Mouse (Mus musculus) kidney, adult 2 months (tissue): ENCODE results near the gene Atp5b. TPM values are rescaled to one million over a fixed set of nuclear protein-coding genes. Genes with fewer than 3 reads are reported as not detected.
A peak's percentile ranks its signal among the peaks of the same experiment; 100 is the strongest.

Source experiments
- DNase-seq: peaks from one replicate; pipeline ENCODE4 v3.0.0; 2021
- H3K27ac ChIP-seq: fragments of 200-500 bp; 2 replicates; pipeline ENCODE4 v1.5.1; 2012; ENCODE audit warnings: low read depth, low read length, control low read depth, inconsistent platforms; ENCODE audit not compliant: insufficient read depth
- H3K27me3 ChIP-seq: fragments of 200-500 bp; replicated peaks from 2 replicates; pipeline ENCODE4 v1.6.1; 2012; ENCODE audit warnings: mild to moderate bottlenecking, moderate library complexity, low read length, inconsistent platforms; ENCODE audit not compliant: control insufficient read depth, insufficient read depth
- H3K36me3 ChIP-seq: fragments of 200-500 bp; 2 replicates; pipeline ENCODE4 v1.6.1; 2012; ENCODE audit warnings: mild to moderate bottlenecking, moderate library complexity, low read length, inconsistent platforms; ENCODE audit not compliant: control insufficient read depth, insufficient read depth
- H3K4me1 ChIP-seq: fragments of 200-500 bp; 2 replicates; pipeline ENCODE4 v1.6.1; 2011; ENCODE audit warnings: low read length; ENCODE audit not compliant: control insufficient read depth, insufficient read depth
- H3K4me3 ChIP-seq: fragments of 200-500 bp; 2 replicates; pipeline ENCODE4 v1.5.1; 2011; ENCODE audit warnings: mild to moderate bottlenecking, low read depth, low read length, control low read depth; ENCODE audit not compliant: insufficient read depth
- CTCF ChIP-seq: fragments of 200-500 bp; conservative IDR thresholded peaks from 2 replicates; pipeline ENCODE4 v1.5.1; 2011; ENCODE audit warnings: low read depth, mild to moderate bottlenecking, control low read depth, low read length, moderate library complexity, mixed read lengths; ENCODE audit not compliant: insufficient read depth, insufficient read length
- POLR2A ChIP-seq: fragments of 200-500 bp; IDR thresholded peaks from one replicate; pipeline ENCODE4 v1.6.1; 2011; ENCODE audit warnings: low read depth, low read length, control low read depth
- WGBS: fragments of 180-500 bp; shearing (Covaris S2); methylation state at CpG from one replicate; pipeline ENCODE4 v1.1.7; 2018; 5-methylcytosine and 5-hydroxymethylcytosine counted together
- polyA plus RNA-seq: library from polyadenylated mRNA; depleted of rRNA; stranded (reverse); fragments of >200 nt; gene quantifications from 2 replicates; pipeline ENCODE4 v1.2.3, GENCODE M21; 2012

The Atp5b gene
- polyA plus RNA-seq, 1 experiment = 4,550 TPM

GRCm38 (mm10) chr10:128088181-128088580, 5.1 kb downstream of the Atp5b start:
- 59% methylated on average over 5 of the region's 5 CpGs for WGBS
- peak; percentile 29 for DNase-seq
- TF ChIP-seq CTCF (no peak), POLR2A (no peak)
- Histone ChIP-seq H3K4me1 (peaks cover 23% of the 10 kb centered on the region; the same call in 1 of the 2 replicates), H3K27me3 (no peaks in the 10 kb centered on the region), H3K27ac (no peak overlapping the region), H3K4me3 (no peak overlapping the region), H3K36me3 (peaks cover 43% of the 10 kb centered on the region)

GRCm38 (mm10) chr10:128089842-128090241, 6.8 kb downstream of the Atp5b start:
- no peak overlapping the region for H3K4me3 ChIP-seq
- TF ChIP-seq CTCF = no peak
- no peak for TF ChIP-seq POLR2A
- DNase-seq = no peak
- H3K36me3 ChIP-seq = peaks cover 37% of the 10 kb centered on the region
- no peaks in the 10 kb centered on the region for H3K27me3 ChIP-seq
- 34% methylated on average over 5 of the region's 5 CpGs for WGBS
- H3K4me1 ChIP-seq = peaks cover 30% of the 10 kb centered on the region; the same call in 1 of the 2 replicates
- H3K27ac ChIP-seq = no peak overlapping the region

- Histone ChIP-seq H3K36me3 (peaks cover 29% of the 10 kb centered on the region), H3K4me3 (peak overlapping the region; percentile 93), H3K27ac (peak overlapping the region; percentile 82), H3K27me3 (no peaks in the 10 kb centered on the region), H3K4me1 (peaks cover 24% of the 10 kb centered on the region; the same call in 1 of the 2 replicates)
- 4% methylated on average over 14 of the region's 14 CpGs for WGBS
- peak; percentile 93 for DNase-seq
- TF ChIP-seq CTCF = peak; percentile 82
- no peak for TF ChIP-seq POLR2A
These were observed 7.8 kb downstream of the Atp5b start for GRCm38 (mm10) chr10:128090651-128091563.

GRCm38 (mm10) chr10:128091564-128092505, 8.8 kb downstream of the Atp5b start, which contains the start of gene Baz2a:
Baz2a (plus strand) TSS chr10:128091577.
- Histone ChIP-seq H3K4me1 (peaks cover 21% of the 10 kb centered on the region; the same call in 1 of the 2 replicates), H3K27me3 (no peaks in the 10 kb centered on the region), H3K36me3 (peaks cover 21% of the 10 kb centered on the region), H3K27ac (peak within 1 kb of the TSS; percentile 96), H3K4me3 (peak within 1 kb of the TSS; percentile 93)
- peak; percentile 89 for DNase-seq
- TF ChIP-seq POLR2A (peak; percentile 38), CTCF (no peak)
- 1% methylated on average over 20 of the region's 20 CpGs for WGBS

GRCm38 (mm10) chr10:128092506-128093495, 9.7 kb downstream of the Atp5b start:
- Histone ChIP-seq H3K27ac (peak overlapping the region; percentile 96), H3K4me1 (peaks cover 21% of the 10 kb centered on the region; the same call in 1 of the 2 replicates), H3K27me3 (no peaks in the 10 kb centered on the region), H3K36me3 (peaks cover 16% of the 10 kb centered on the region), H3K4me3 (peak overlapping the region; percentile 93)
- DNase-seq = peak; percentile 90
- TF ChIP-seq CTCF (peak; percentile 43; the same call in 1 of the 2 replicates), POLR2A (peak; percentile 14)
- WGBS = under 1% methylated on average over 77 of the region's 88 CpGs

- H3K4me1 ChIP-seq = peaks cover 21% of the 10 kb centered on the region; the same call in 1 of the 2 replicates
- H3K27ac ChIP-seq = peak overlapping the region; percentile 96
- WGBS = 23% methylated on average over 13 of the region's 13 CpGs
- TF ChIP-seq CTCF (no peak), POLR2A (no peak)
- DNase-seq = peak; percentile 36
- H3K27me3 ChIP-seq = no peaks in the 10 kb centered on the region
- H3K4me3 ChIP-seq = peak overlapping the region; percentile 93
- peaks cover 9% of the 10 kb centered on the region for H3K36me3 ChIP-seq
These were observed 10.6 kb downstream of the Atp5b start for GRCm38 (mm10) chr10:128093496-128094294.
